Mouse (Mus musculus): ENCODE measurements around the gene Cby3. TPM values are rescaled to one million over a fixed set of nuclear protein-coding genes. Genes with fewer than 3 reads are reported as not detected.

The Cby3 gene
- polyA plus RNA-seq, 1 experiment from 2014 or later, result 0.45 TPM

DNA sequence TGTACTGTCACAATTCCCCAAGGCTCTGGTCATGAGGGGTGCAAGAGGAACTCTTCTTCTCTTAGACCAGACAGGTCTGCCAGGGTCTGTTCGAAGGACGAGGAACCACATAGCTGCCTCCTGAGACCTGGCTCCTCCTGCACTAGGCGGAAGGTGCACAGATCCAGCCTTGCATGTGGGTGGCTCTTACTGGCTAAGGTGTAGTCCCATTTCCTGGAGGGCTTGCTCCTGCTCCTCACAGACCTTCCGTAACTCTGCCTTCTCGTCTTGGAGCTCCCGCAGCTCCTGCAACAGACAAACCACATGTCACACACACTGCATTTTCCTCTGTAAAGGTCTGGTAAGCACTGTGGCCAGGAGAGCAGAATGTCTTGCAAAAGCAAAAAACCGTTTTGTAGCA lies 40.5 kb downstream of the Cby3 start:
- peaks cover 3% of the 10 kb centered on the region; the same call in 1 of the 2 replicates for H3K36me3 ChIP-seq (ENCODE audit: control insufficient read depth, insufficient read depth, low read length)
- H3K27ac ChIP-seq (ENCODE audit: low read length), result no peak overlapping the region
- no peak overlapping the region for H3K4me3 ChIP-seq (ENCODE audit: low read length)
- no peaks in the 10 kb centered on the region for H3K4me1 ChIP-seq (replicated peaks; ENCODE audit: control insufficient read depth, insufficient read depth, low read length)
- H3K4me2 ChIP-seq (ENCODE audit: low read depth, low read length), result no peak overlapping the region
- no peak overlapping the region for H3K9ac ChIP-seq (ENCODE audit: low read length)
- no peaks in the 10 kb centered on the region for H3K27me3 ChIP-seq (ENCODE audit: control insufficient read depth, insufficient read depth, low read depth, low read length)
- no peak for ATAC-seq (ENCODE audit: low read depth)
- 88% methylated on average over 7 of the region's 7 CpGs for WGBS
- no peaks in the 10 kb centered on the region for H3K9me3 ChIP-seq (ENCODE audit: control insufficient read depth, low read length)

DNA sequence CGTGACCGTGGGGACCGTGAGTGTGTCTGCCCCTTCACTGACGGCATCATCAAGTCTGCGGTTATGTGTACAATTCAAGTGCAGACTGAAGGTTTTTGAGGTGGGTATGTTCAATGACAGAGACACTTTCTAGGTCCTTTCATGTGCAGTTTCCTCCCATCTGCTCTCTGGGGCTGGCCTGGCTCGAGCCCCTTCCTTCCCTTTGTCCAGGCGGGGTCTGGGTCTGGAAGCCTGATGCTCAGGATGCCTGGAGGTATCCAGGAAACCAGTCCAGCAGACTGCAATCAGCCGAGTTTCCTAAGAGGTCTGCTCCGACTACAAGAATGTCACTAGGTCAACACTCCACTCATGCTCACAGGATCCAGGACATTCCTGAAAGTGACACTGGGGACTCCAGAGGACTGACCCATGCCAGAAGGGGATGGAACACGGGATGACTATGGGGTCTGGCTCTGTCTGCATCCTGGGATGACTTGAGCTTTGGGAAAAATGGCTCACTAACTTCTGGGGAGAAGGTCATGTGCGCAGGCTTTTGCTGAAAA lies 42.6 kb downstream of the Cby3 start:
- Histone ChIP-seq H3K9ac (ENCODE audit: low read length) (no peak overlapping the region), H3K36me3 (ENCODE audit: control insufficient read depth, insufficient read depth, low read length) (peaks cover 6% of the 10 kb centered on the region), H3K4me1 (replicated peaks; ENCODE audit: control insufficient read depth, insufficient read depth, low read length) (no peaks in the 10 kb centered on the region), H3K4me2 (ENCODE audit: low read depth, low read length) (no peak overlapping the region), H3K27me3 (ENCODE audit: control insufficient read depth, insufficient read depth, low read depth, low read length) (no peaks in the 10 kb centered on the region), H3K27ac (ENCODE audit: low read length) (no peak overlapping the region), H3K9me3 (ENCODE audit: control insufficient read depth, low read length) (no peaks in the 10 kb centered on the region), H3K4me3 (ENCODE audit: low read length) (no peak overlapping the region)
- 61% methylated on average over 11 of the region's 11 CpGs for WGBS
- no peak for ATAC-seq (ENCODE audit: low read depth)

- Histone ChIP-seq H3K27me3 (ENCODE audit: control insufficient read depth, insufficient read depth, low read depth, low read length) (no peaks in the 10 kb centered on the region), H3K9ac (ENCODE audit: low read length) (no peak overlapping the region), H3K4me1 (replicated peaks; ENCODE audit: control insufficient read depth, insufficient read depth, low read length) (no peaks in the 10 kb centered on the region), H3K4me3 (ENCODE audit: low read length) (no peak overlapping the region), H3K27ac (ENCODE audit: low read length) (no peak overlapping the region), H3K4me2 (ENCODE audit: low read depth, low read length) (no peak overlapping the region), H3K9me3 (ENCODE audit: control insufficient read depth, low read length) (no peaks in the 10 kb centered on the region), H3K36me3 (ENCODE audit: control insufficient read depth, insufficient read depth, low read length) (peaks cover 6% of the 10 kb centered on the region)
- no peak for ATAC-seq (ENCODE audit: low read depth)
- WGBS, result 67% methylated on average over 9 of the region's 9 CpGs
Observed at GRCm38 (mm10) chr11:50397316-50397715, 43.1 kb downstream of the Cby3 start.

GRCm38 (mm10) chr11:50398803-50399202 lies 44.5 kb downstream of the Cby3 start:
- Histone ChIP-seq H3K4me1 (replicated peaks; ENCODE audit: control insufficient read depth, insufficient read depth, low read length) (0 out of 2 replicates have a peak, but pooled peaks cover 2% of the 10 kb centered on the region), H3K9ac (ENCODE audit: low read length) (no peak overlapping the region), H3K27me3 (ENCODE audit: control insufficient read depth, insufficient read depth, low read depth, low read length) (no peaks in the 10 kb centered on the region), H3K9me3 (ENCODE audit: control insufficient read depth, low read length) (no peaks in the 10 kb centered on the region), H3K36me3 (ENCODE audit: control insufficient read depth, insufficient read depth, low read length) (peaks cover 6% of the 10 kb centered on the region), H3K4me2 (ENCODE audit: low read depth, low read length) (no peak overlapping the region), H3K27ac (ENCODE audit: low read length) (no peak overlapping the region), H3K4me3 (ENCODE audit: low read length) (no peak overlapping the region)
- WGBS, result 79% methylated on average over 13 of the region's 13 CpGs
- ATAC-seq (ENCODE audit: low read depth), result no peak

DNA sequence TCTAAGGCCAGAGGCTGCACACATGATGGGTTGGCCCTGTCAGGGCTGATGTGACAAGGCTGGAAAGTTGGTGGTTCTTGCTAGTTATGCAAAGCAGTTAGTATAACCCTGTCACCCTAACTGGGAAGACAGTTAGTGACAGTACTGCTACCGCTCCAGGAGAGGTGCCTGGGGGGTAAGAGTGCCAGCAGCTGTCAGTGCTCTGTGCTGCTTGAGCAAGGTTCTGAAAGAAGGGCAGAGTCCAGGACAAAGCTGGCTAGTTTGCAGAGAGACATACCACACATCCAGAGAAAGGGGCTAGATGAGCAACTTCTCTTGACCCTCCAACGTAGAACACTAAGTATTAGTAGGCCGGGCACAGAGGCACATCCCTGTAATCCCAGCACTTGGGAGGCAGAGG lies 48.2 kb downstream of the Cby3 start:
- H3K4me3 ChIP-seq (ENCODE audit: low read length), result no peak overlapping the region
- H3K27ac ChIP-seq (ENCODE audit: low read length), result no peak overlapping the region
- H3K9me3 ChIP-seq (ENCODE audit: control insufficient read depth, low read length), result no peaks in the 10 kb centered on the region
- peaks cover 6% of the 10 kb centered on the region for H3K36me3 ChIP-seq (ENCODE audit: control insufficient read depth, insufficient read depth, low read length)
- no peaks in the 10 kb centered on the region for H3K27me3 ChIP-seq (ENCODE audit: control insufficient read depth, insufficient read depth, low read depth, low read length)
- H3K9ac ChIP-seq (ENCODE audit: low read length), result no peak overlapping the region
- 90% methylated on average over 3 of the region's 3 CpGs for WGBS
- no peak for ATAC-seq (ENCODE audit: low read depth)
- H3K4me1 ChIP-seq (replicated peaks; ENCODE audit: control insufficient read depth, insufficient read depth, low read length), result 0 out of 2 replicates have a peak, but pooled peaks cover 2% of the 10 kb centered on the region
- H3K4me2 ChIP-seq (ENCODE audit: low read depth, low read length), result no peak overlapping the region

GRCm38 (mm10) chr11:50403367-50404014 lies 49.2 kb downstream of the Cby3 start:
- 0 out of 2 replicates have a peak, but pooled peaks cover 2% of the 10 kb centered on the region for H3K4me1 ChIP-seq (replicated peaks; ENCODE audit: control insufficient read depth, insufficient read depth, low read length)
- WGBS, result 52% methylated on average over 10 of the region's 10 CpGs
- H3K27me3 ChIP-seq (ENCODE audit: control insufficient read depth, insufficient read depth, low read depth, low read length), result no peaks in the 10 kb centered on the region
- no peak overlapping the region for H3K9ac ChIP-seq (ENCODE audit: low read length)
- no peaks in the 10 kb centered on the region for H3K9me3 ChIP-seq (ENCODE audit: control insufficient read depth, low read length)
- ATAC-seq (ENCODE audit: low read depth), result peak; percentile 52; the same call in 1 of the 2 replicates
- no peak overlapping the region for H3K4me2 ChIP-seq (ENCODE audit: low read depth, low read length)
- H3K27ac ChIP-seq (ENCODE audit: low read length), result no peak overlapping the region
- peaks cover 6% of the 10 kb centered on the region for H3K36me3 ChIP-seq (ENCODE audit: control insufficient read depth, insufficient read depth, low read length)
- no peak overlapping the region for H3K4me3 ChIP-seq (ENCODE audit: low read length)

DNA sequence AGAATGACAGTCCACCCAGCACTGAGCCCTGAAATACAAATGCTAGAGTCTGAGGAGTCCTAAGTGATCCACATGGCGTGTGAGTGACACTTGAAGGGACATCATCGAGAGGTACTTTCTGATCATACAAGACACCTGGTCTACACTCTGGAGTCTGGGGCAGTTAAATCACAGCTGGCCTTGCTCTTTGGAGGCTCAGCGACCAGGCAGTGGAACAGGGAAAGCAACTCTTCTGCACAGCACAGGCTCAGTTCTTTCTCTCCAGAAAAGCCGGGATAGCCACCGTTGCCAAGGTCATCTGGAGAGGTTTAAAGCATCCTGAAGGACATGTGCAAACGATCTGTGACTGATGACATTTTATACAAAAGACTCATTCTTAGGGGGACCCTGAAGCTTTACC lies 53.0 kb downstream of the Cby3 start:
- Histone ChIP-seq H3K9ac (ENCODE audit: low read length) (no peak overlapping the region), H3K4me1 (replicated peaks; ENCODE audit: control insufficient read depth, insufficient read depth, low read length) (0 out of 2 replicates have a peak, but pooled peaks cover 2% of the 10 kb centered on the region), H3K4me2 (ENCODE audit: low read depth, low read length) (no peak overlapping the region), H3K9me3 (ENCODE audit: control insufficient read depth, low read length) (no peaks in the 10 kb centered on the region), H3K4me3 (ENCODE audit: low read length) (no peak overlapping the region), H3K27ac (ENCODE audit: low read length) (no peak overlapping the region), H3K27me3 (ENCODE audit: control insufficient read depth, insufficient read depth, low read depth, low read length) (no peaks in the 10 kb centered on the region), H3K36me3 (ENCODE audit: control insufficient read depth, insufficient read depth, low read length) (0 out of 2 replicates have a peak, but pooled peaks cover 5% of the 10 kb centered on the region)
- no peak for ATAC-seq (ENCODE audit: low read depth)
- 44% methylated on average over 6 of the region's 6 CpGs for WGBS

MicroRNAs encoded within 50 kb of the gene (microRNA counts, 519-probe panel; counts per million panel counts)
- microRNA mmu-miR-804, result 2,268 counts per million, percentile 40 among the panel's probes with 10 or more counts

Small RNA genes lying within 50 kb of the gene (microRNA-seq; reads per million reads assigned to microRNA genes)
- gene Mir804, result not detected

Other genes starting within 250 kb of the Cby3 start
- gene Tbc1d9b, start 223.1 kb upstream of the Cby3 start, polyA plus RNA-seq (2015; fragmentation: Nextera tagmentation; extraction: Ambion mirVana), result 45.2 and 47.9 TPM in 2 replicates
- 16.1 and 19.5 TPM in 2 replicates for gene Mrnip, start 180.0 kb upstream of the Cby3 start, polyA plus RNA-seq (2015; fragmentation: Nextera tagmentation; extraction: Ambion mirVana)
- gene Sqstm1, start 143.6 kb upstream of the Cby3 start, polyA plus RNA-seq (2015; fragmentation: Nextera tagmentation; extraction: Ambion mirVana), result 257 and 295 TPM in 2 replicates
- gene Mgat4b, start 143.6 kb upstream of the Cby3 start, polyA plus RNA-seq (2015; fragmentation: Nextera tagmentation; extraction: Ambion mirVana), result 5.8 and 7.3 TPM in 2 replicates
- gene Ltc4s, start 115.8 kb upstream of the Cby3 start, polyA plus RNA-seq (2015; fragmentation: Nextera tagmentation; extraction: Ambion mirVana), result 2.7 and 3.6 TPM in 2 replicates
- 5.2 and 5.9 TPM in 2 replicates for gene Maml1, start 62.2 kb upstream of the Cby3 start, polyA plus RNA-seq (2015; fragmentation: Nextera tagmentation; extraction: Ambion mirVana)
- 329 and 349 TPM in 2 replicates for gene Canx, start 28.8 kb upstream of the Cby3 start, polyA plus RNA-seq (2015; fragmentation: Nextera tagmentation; extraction: Ambion mirVana)
- 474 and 483 TPM in 2 replicates for gene Hnrnph1, start 22.5 kb downstream of the Cby3 start, polyA plus RNA-seq (2015; fragmentation: Nextera tagmentation; extraction: Ambion mirVana)
- gene Rufy1, start 76.7 kb downstream of the Cby3 start, polyA plus RNA-seq (2015; fragmentation: Nextera tagmentation; extraction: Ambion mirVana), result 23.6 and 26.6 TPM in 2 replicates
- gene Adamts2, start 247.6 kb downstream of the Cby3 start, polyA plus RNA-seq (2015; fragmentation: Nextera tagmentation; extraction: Ambion mirVana), result 14.0 and 16.3 TPM in 2 replicates

Measured in lung, embryonic 16.5 days (tissue).